31 mouse cellular contexts compared by ENCODE assay signal in genomic region chr7:127752069-127752468, GRCm38 (mm10). TPM values are rescaled to one million over a fixed set of nuclear protein-coding genes. Genes with fewer than 3 reads are reported as not detected.
DNase-seq lines count a peak whose midpoint lies in the region; ATAC-seq and TF ChIP-seq lines count a peak whose summit lies in the region.
"Had no signal": no experiment of that assay in that cellular context is flagged by ENCODE, and none has a peak within 500 bp of the region (broad histone marks: within the 10 kb centered on the region; RNA-seq: fewer than 3 reads in every experiment).

No protein-coding gene starts in this region.

- no peak overlapping the region for H3K4me2 ChIP-seq in midbrain, embryonic 14.5 days (ENCODE audit: low read length)
- no peak overlapping the region for H3K4me2 ChIP-seq in midbrain, embryonic 16.5 days (ENCODE audit: low read length)
- H3K4me2 ChIP-seq in embryonic facial prominence, embryonic 13.5 days: no peak overlapping the region
- H3K4me2 ChIP-seq: embryonic facial prominence, embryonic 15.5 days; heart, embryonic 11.5 days; hindbrain, embryonic 15.5 days; liver, embryonic 13.5 days; midbrain, embryonic 13.5 days had no signal

- H3K27me3 ChIP-seq in midbrain, embryonic 14.5 days (ENCODE audit: control insufficient read depth, insufficient read depth, low read length): no peaks in the 10 kb centered on the region
- no peaks in the 10 kb centered on the region for H3K27me3 ChIP-seq in midbrain, embryonic 16.5 days (ENCODE audit: control insufficient read depth, insufficient read depth, low read depth, low read length)
- H3K27me3 ChIP-seq in ES-Bruce4 (ENCODE audit: control insufficient read depth, insufficient read depth, low read length, poor library complexity, severe bottlenecking): no peaks in the 10 kb centered on the region
- no peaks in the 10 kb centered on the region for H3K27me3 ChIP-seq in embryonic facial prominence, embryonic 13.5 days
- H3K27me3 ChIP-seq: embryonic facial prominence, embryonic 15.5 days; hindbrain, embryonic 15.5 days; liver, embryonic 13.5 days; megakaryocyte, embryonic 14.5 days; midbrain, embryonic 13.5 days had no signal

- no peak for TF ChIP-seq POLR2A in ES-Bruce4 (IDR thresholded peaks at IDR 0.05; ENCODE audit: insufficient read depth, low read length)

- H3K4me3 ChIP-seq in midbrain, embryonic 14.5 days (replicated peaks; ENCODE audit: low read depth, low read length): no peak overlapping the region
- H3K4me3 ChIP-seq in midbrain, embryonic 16.5 days (ENCODE audit: low read depth, low read length): no peak overlapping the region
- H3K4me3 ChIP-seq in ES-Bruce4 (ENCODE audit: low read depth, low read length): peak overlapping the region; percentile 30
- H3K4me3 ChIP-seq in embryonic facial prominence, embryonic 13.5 days: no peak overlapping the region; the same call in 1 of the 2 replicates
- H3K4me3 ChIP-seq: embryonic facial prominence, embryonic 15.5 days; hindbrain, embryonic 15.5 days; layer of hippocampus, adult 2 months; left cerebral cortex, adult 2 months; liver, embryonic 13.5 days; megakaryocyte, embryonic 14.5 days; midbrain, embryonic 13.5 days had no signal

- DNase-seq in cerebellum, adult 9-11 months: peak; percentile 53
- DNase-seq in cerebellum, postnatal 10 days: no peak
- no peak for DNase-seq in midbrain, embryonic 14.5 days
- no peak for DNase-seq in thymus, adult 18-20 months
- DNase-seq: adrenal gland, adult 8-10 months; gastrocnemius, postnatal 14 days; heart, postnatal 36 days; kidney, adult 11 months; kidney, postnatal 25 days; liver, embryonic 13.5 days; lung, adult 18-20 months; lung, postnatal 4 days; right cerebral cortex, postnatal 4 days had no signal

- H3K4me1 ChIP-seq in midbrain, embryonic 14.5 days (ENCODE audit: control insufficient read depth, insufficient read depth, low read length): peaks cover 12% of the 10 kb centered on the region
- H3K4me1 ChIP-seq in midbrain, embryonic 16.5 days (ENCODE audit: control insufficient read depth, insufficient read depth, low read length): peaks cover 20% of the 10 kb centered on the region
- peaks cover 5% of the 10 kb centered on the region for H3K4me1 ChIP-seq in ES-Bruce4 (ENCODE audit: control insufficient read depth, insufficient read depth, low read length)
- H3K4me1 ChIP-seq in embryonic facial prominence, embryonic 13.5 days: peaks cover 46% of the 10 kb centered on the region

- H3K27ac ChIP-seq in midbrain, embryonic 14.5 days (replicated peaks; ENCODE audit: low read depth, low read length): no peak overlapping the region
- H3K27ac ChIP-seq in midbrain, embryonic 16.5 days (ENCODE audit: low read length): no peak overlapping the region
- no peak overlapping the region for H3K27ac ChIP-seq in ES-Bruce4 (ENCODE audit: insufficient read depth, low read length)
- no peak overlapping the region for H3K27ac ChIP-seq in embryonic facial prominence, embryonic 13.5 days
- H3K27ac ChIP-seq: embryonic facial prominence, embryonic 15.5 days; hindbrain, embryonic 15.5 days; layer of hippocampus, adult 2 months; left cerebral cortex, adult 2 months; midbrain, embryonic 13.5 days; stomach, postnatal 0 days had no signal

- H3K9me3 ChIP-seq in midbrain, embryonic 14.5 days (ENCODE audit: control insufficient read depth, low read length): no peaks in the 10 kb centered on the region
- H3K9me3 ChIP-seq in midbrain, embryonic 16.5 days (replicated peaks; ENCODE audit: control insufficient read depth, low read length, poor library complexity, severe bottlenecking): no peaks in the 10 kb centered on the region
- no peaks in the 10 kb centered on the region for H3K9me3 ChIP-seq in ES-Bruce4 (replicated peaks; ENCODE audit: control insufficient read depth, insufficient read depth, low read length, poor library complexity, severe bottlenecking)
- no peaks in the 10 kb centered on the region for H3K9me3 ChIP-seq in embryonic facial prominence, embryonic 13.5 days
- H3K9me3 ChIP-seq: embryonic facial prominence, embryonic 15.5 days; hindbrain, embryonic 15.5 days; liver, embryonic 13.5 days; megakaryocyte, embryonic 14.5 days; midbrain, embryonic 13.5 days had no signal

- TF ChIP-seq EP300 in ES-Bruce4 (IDR thresholded peaks at IDR 0.05; ENCODE audit: insufficient read depth, low read depth, low read length): no peak

- no peak for TF ChIP-seq CTCF in ES-Bruce4 (IDR thresholded peaks at IDR 0.05; ENCODE audit: low read depth, low read length)

- peaks cover 93% of the 10 kb centered on the region for H3K36me3 ChIP-seq in midbrain, embryonic 14.5 days (ENCODE audit: control insufficient read depth, insufficient read depth, low read length)
- H3K36me3 ChIP-seq in midbrain, embryonic 16.5 days (ENCODE audit: control insufficient read depth, insufficient read depth, low read length): peaks cover 42% of the 10 kb centered on the region
- H3K36me3 ChIP-seq in ES-Bruce4 (ENCODE audit: control insufficient read depth, insufficient read depth, low read length, poor library complexity, severe bottlenecking): peaks cover 30% of the 10 kb centered on the region
- H3K36me3 ChIP-seq in embryonic facial prominence, embryonic 13.5 days: peaks cover 93% of the 10 kb centered on the region

- no peak for ATAC-seq in midbrain, embryonic 14.5 days (ENCODE audit: low FRiP score, low TSS enrichment)
- ATAC-seq in midbrain, embryonic 16.5 days: no peak
- ATAC-seq in embryonic facial prominence, embryonic 13.5 days (ENCODE audit: insufficient number of reproducible peaks, insufficient read depth, low FRiP score, low TSS enrichment, low read depth): no peak
- ATAC-seq: forebrain, embryonic 14.5 days; inflammation-experienced regulatory T-cells, adult 6 months; lung, postnatal 0 days; midbrain, embryonic 13.5 days had no signal

- 0 out of 2 replicates have a peak overlapping the region, but pooled peaks have one; percentile 20 for H3K9ac ChIP-seq in midbrain, embryonic 14.5 days (replicated peaks; ENCODE audit: low read length)
- H3K9ac ChIP-seq in midbrain, embryonic 16.5 days (ENCODE audit: low read depth, low read length): no peak overlapping the region
- peak overlapping the region; percentile 51 for H3K9ac ChIP-seq in ES-Bruce4 (ENCODE audit: low read depth, poor library complexity, severe bottlenecking)
- 0 out of 2 replicates have a peak overlapping the region, but pooled peaks have one; percentile 16 for H3K9ac ChIP-seq in embryonic facial prominence, embryonic 13.5 days
- H3K9ac ChIP-seq: embryonic facial prominence, embryonic 15.5 days; hindbrain, embryonic 15.5 days; liver, embryonic 13.5 days; midbrain, embryonic 13.5 days had no signal

- WGBS in midbrain, embryonic 14.5 days: 93% methylated on average over 27 of the region's 27 CpGs
- 92% methylated on average over 22 of the region's 27 CpGs for WGBS in midbrain, embryonic 16.5 days
- WGBS in embryonic facial prominence, embryonic 13.5 days: 95% methylated on average over 27 of the region's 27 CpGs

RNA-seq across cellular contexts. Expression of gene Fbxl19, which starts 7.7 kb away (rescaled TPM):
- polyA plus RNA-seq in midbrain, embryonic 14.5 days (2014; fragmentation: Nextera tagmentation; extraction: Ambion mirVana): 7.4 and 15.2 TPM in 2 replicates
- polyA plus RNA-seq in midbrain, embryonic 16.5 days (2015; fragmentation: Nextera tagmentation; extraction: Ambion mirVana): 7.4 and 8.0 TPM in 2 replicates
- polyA plus RNA-seq in ES-Bruce4 (2011; ENCODE audit: insufficient read depth, insufficient read length, low read depth, missing spikeins): 55.1 and 58.3 TPM in 2 replicates
- polyA plus RNA-seq in embryonic facial prominence, embryonic 13.5 days (2015; fragmentation: Nextera tagmentation; extraction: Ambion mirVana): 7.5 and 8.7 TPM in 2 replicates

RNA-seq across cellular contexts. Expression of gene Orai3, which starts 17.5 kb away (rescaled TPM):
- polyA plus RNA-seq in midbrain, embryonic 14.5 days (2014; fragmentation: Nextera tagmentation; extraction: Ambion mirVana): 2.9 and 3.4 TPM in 2 replicates
- polyA plus RNA-seq in midbrain, embryonic 16.5 days (2015; fragmentation: Nextera tagmentation; extraction: Ambion mirVana): 8.8 TPM in 2 replicates
- 20.2 and 23.2 TPM in 2 replicates for polyA plus RNA-seq in ES-Bruce4 (2011; ENCODE audit: insufficient read depth, insufficient read length, low read depth, missing spikeins)
- polyA plus RNA-seq in embryonic facial prominence, embryonic 13.5 days (2015; fragmentation: Nextera tagmentation; extraction: Ambion mirVana): 16.4 and 19.0 TPM in 2 replicates

RNA-seq across cellular contexts. Expression of gene Ctf2, which starts 20.1 kb away (rescaled TPM):
- 0.12 and 0.16 TPM in 2 replicates for polyA plus RNA-seq in midbrain, embryonic 14.5 days (2014; fragmentation: Nextera tagmentation; extraction: Ambion mirVana)
- 0.10 TPM in 1 of 2 replicates, not detected in the other for polyA plus RNA-seq in midbrain, embryonic 16.5 days (2015; fragmentation: Nextera tagmentation; extraction: Ambion mirVana)
- not detected in 2 replicates for polyA plus RNA-seq in ES-Bruce4 (2011; ENCODE audit: insufficient read depth, insufficient read length, low read depth, missing spikeins)
- 0.60 and 0.69 TPM in 2 replicates for polyA plus RNA-seq in embryonic facial prominence, embryonic 13.5 days (2015; fragmentation: Nextera tagmentation; extraction: Ambion mirVana)
- polyA plus RNA-seq: heart, embryonic 11.5 days; inflammation-experienced regulatory T-cells, adult 6 months; neural tube, embryonic 11.5 days; spleen, adult 2 months had no signal

RNA-seq across cellular contexts. Expression of gene Setd1a, which starts 24.4 kb away (rescaled TPM):
- polyA plus RNA-seq in midbrain, embryonic 14.5 days (2014; fragmentation: Nextera tagmentation; extraction: Ambion mirVana): 24.0 and 27.3 TPM in 2 replicates
- 12.8 and 18.0 TPM in 2 replicates for polyA plus RNA-seq in midbrain, embryonic 16.5 days (2015; fragmentation: Nextera tagmentation; extraction: Ambion mirVana)
- 49.1 and 51.7 TPM in 2 replicates for polyA plus RNA-seq in ES-Bruce4 (2011; ENCODE audit: insufficient read depth, insufficient read length, low read depth, missing spikeins)
- 27.0 and 33.2 TPM in 2 replicates for polyA plus RNA-seq in embryonic facial prominence, embryonic 13.5 days (2015; fragmentation: Nextera tagmentation; extraction: Ambion mirVana)

RNA-seq across cellular contexts. Expression of gene Gm49388, which starts 33.3 kb away (rescaled TPM):
- not detected in 2 replicates for polyA plus RNA-seq in midbrain, embryonic 14.5 days (2014; fragmentation: Nextera tagmentation; extraction: Ambion mirVana)
- polyA plus RNA-seq in midbrain, embryonic 16.5 days (2015; fragmentation: Nextera tagmentation; extraction: Ambion mirVana): not detected in 2 replicates
- polyA plus RNA-seq in ES-Bruce4 (2011; ENCODE audit: insufficient read depth, insufficient read length, low read depth, missing spikeins): not detected in 2 replicates
- polyA plus RNA-seq in embryonic facial prominence, embryonic 13.5 days (2015; fragmentation: Nextera tagmentation; extraction: Ambion mirVana): not detected in 2 replicates
- polyA plus RNA-seq: embryonic facial prominence, embryonic 15.5 days; forebrain, embryonic 14.5 days; heart, embryonic 11.5 days; heart, embryonic 16.5 days; hindbrain, embryonic 15.5 days; inflammation-experienced regulatory T-cells, adult 6 months; kidney, embryonic 14.5 days; liver, embryonic 13.5 days; lung, postnatal 0 days; midbrain, embryonic 13.5 days; neural tube, embryonic 11.5 days; spleen, adult 2 months; stomach, postnatal 0 days had no signal
